Mouse (Mus musculus): ENCODE data around the gene Gtse1.

Gtse1 gene

DNA sequence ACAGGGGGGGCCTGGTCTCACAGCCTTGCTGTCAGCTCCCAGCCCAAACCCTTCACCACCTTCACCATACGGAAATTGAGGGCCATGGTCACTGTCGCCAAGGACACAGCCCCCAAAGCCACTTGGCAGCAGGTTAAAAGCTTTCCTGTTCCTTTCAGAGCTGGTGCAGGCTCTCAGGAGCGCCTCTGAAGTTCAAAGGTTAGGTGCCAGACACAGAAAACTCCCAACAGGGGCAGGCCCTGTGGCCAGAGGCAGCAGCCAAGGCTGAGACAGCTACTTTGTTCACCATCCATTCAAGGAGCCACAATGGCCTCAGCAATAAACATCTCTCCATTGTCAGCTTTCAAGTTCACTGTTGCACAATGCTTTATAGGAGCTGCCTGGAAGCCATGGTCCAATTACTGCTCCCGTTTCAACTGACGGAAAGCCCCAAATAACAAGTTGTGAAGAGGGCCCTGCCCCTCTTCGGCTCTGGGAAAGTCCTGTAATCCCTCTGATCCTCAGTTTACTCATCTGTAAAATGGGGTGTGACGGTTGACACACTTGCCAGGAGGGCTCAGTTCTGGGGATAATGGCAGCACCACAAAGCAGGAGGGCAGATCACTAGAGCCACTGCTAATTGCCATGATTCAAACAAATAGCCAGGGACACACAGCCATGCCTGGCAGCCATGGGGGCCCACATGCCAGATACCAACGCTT, 59.8 kb downstream of the Gtse1 start:
- no peak for ATAC-seq (ENCODE audit: insufficient number of reproducible peaks, low FRiP score, low TSS enrichment)

- no peak for ATAC-seq (ENCODE audit: insufficient number of reproducible peaks, low FRiP score, low TSS enrichment)
Measured at GRCm38 (mm10) chr15:85919892-85920248, 60.3 kb downstream of the Gtse1 start.

DNA sequence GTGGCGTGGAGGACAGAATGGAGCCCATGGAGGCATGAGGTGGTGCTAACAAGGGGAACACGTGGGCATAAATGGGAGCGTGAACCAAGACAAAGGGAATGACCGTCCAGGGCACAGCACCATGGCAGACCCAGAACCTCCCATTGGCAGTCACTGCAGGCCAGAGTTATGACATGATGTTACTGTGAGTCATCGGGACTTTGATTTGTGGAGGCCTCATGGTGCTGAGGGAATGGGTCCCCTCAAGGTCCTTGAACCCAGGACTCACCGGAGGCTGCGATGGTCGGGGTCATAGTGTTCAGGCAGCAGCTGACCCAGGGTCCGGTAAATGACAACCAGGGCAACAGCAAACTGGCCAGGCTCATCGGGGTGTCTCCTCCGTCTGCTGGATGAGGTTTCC, 62.3 kb downstream of the Gtse1 start:
- no peak for ATAC-seq (ENCODE audit: insufficient number of reproducible peaks, low FRiP score, low TSS enrichment)
